Mouse (Mus musculus): ENCODE results near the gene Gm17349. TPM values are rescaled to one million over a fixed set of nuclear protein-coding genes. Genes with fewer than 3 reads are reported as not detected.

Gene Gm17349
- total and polyA plus RNA-seq, 2 experiments from 2014 or later: not detected

DNA sequence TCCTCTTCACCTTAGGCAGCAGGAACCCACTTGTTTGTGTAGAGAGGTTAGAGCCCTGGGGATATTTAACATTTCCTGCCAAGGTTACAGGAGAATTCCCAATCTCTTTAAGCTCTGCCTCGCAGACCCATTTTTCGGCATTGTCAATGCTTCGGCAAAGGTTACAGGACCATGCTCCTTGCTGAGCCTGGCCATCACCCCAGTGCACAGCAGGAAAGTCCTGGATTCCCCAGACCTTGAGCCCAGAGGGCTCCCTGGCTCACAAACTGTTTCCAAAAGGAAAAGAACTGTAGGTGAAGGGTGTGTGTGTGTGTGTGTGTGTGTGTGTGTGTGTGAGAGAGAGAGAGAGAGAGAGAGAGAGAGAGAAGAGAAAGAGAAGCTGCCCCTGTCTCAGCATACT lies 30.4 kb downstream of the Gm17349 start:
- Histone ChIP-seq H3K4me3 (ENCODE audit: low read depth, low read length) (peak overlapping the region; percentile 9; the same call in 1 of the 2 replicates), H3K27me3 (ENCODE audit: insufficient read depth, low read length) (no peaks in the 10 kb centered on the region), H3K4me2 (ENCODE audit: low read depth, low read length, poor library complexity, severe bottlenecking) (peak overlapping the region; percentile 44), H3K4me1 (ENCODE audit: insufficient read depth, low read length) (peaks cover 33% of the 10 kb centered on the region), H3K36me3 (ENCODE audit: insufficient read depth, low read length) (peaks cover 14% of the 10 kb centered on the region; the same call in 1 of the 2 replicates), H3K9ac (replicated peaks; ENCODE audit: low read length, poor library complexity, severe bottlenecking) (no peak overlapping the region), H3K27ac (ENCODE audit: low read depth, low read length) (no peak overlapping the region), H3K9me3 (ENCODE audit: low read length) (no peaks in the 10 kb centered on the region)
- WGBS: 78% methylated on average over 3 of the region's 3 CpGs
- ATAC-seq (ENCODE audit: low FRiP score) (no peak), DNase-seq (ENCODE audit: low spot score) (no peak)
- no peak for TF ChIP-seq CTCF (IDR thresholded peaks at IDR 0.05)

GRCm38 (mm10) chr15:99671783-99672182 lies 33.5 kb downstream of the Gm17349 start:
- H3K9me3 ChIP-seq (ENCODE audit: low read length): no peaks in the 10 kb centered on the region
- peaks cover 14% of the 10 kb centered on the region; the same call in 1 of the 2 replicates for H3K36me3 ChIP-seq (ENCODE audit: insufficient read depth, low read length)
- whole genome bisulfite sequencing: 62% methylated on average over 14 of the region's 14 CpGs
- ATAC-seq (ENCODE audit: low FRiP score): no peak
- H3K27ac ChIP-seq (ENCODE audit: low read depth, low read length): no peak overlapping the region
- TF ChIP-seq CTCF (IDR thresholded peaks at IDR 0.05): no peak
- peaks cover 28% of the 10 kb centered on the region for H3K4me1 ChIP-seq (ENCODE audit: insufficient read depth, low read length)
- H3K27me3 ChIP-seq (ENCODE audit: insufficient read depth, low read length): no peaks in the 10 kb centered on the region
- peak overlapping the region; percentile 83 for H3K4me2 ChIP-seq (ENCODE audit: low read depth, low read length, poor library complexity, severe bottlenecking)
- peak overlapping the region; percentile 79 for H3K4me3 ChIP-seq (ENCODE audit: low read depth, low read length)
- DNase-seq (ENCODE audit: low spot score): no peak
- peak overlapping the region; percentile 91; the same call in 1 of the 2 replicates for H3K9ac ChIP-seq (replicated peaks; ENCODE audit: low read length, poor library complexity, severe bottlenecking)

GRCm38 (mm10) chr15:99670964-99671670 lies 34.2 kb downstream of the Gm17349 start:
- Histone ChIP-seq H3K4me2 (ENCODE audit: low read depth, low read length, poor library complexity, severe bottlenecking) (peak overlapping the region; percentile 83), H3K9ac (replicated peaks; ENCODE audit: low read length, poor library complexity, severe bottlenecking) (peak overlapping the region; percentile 91), H3K36me3 (ENCODE audit: insufficient read depth, low read length) (peaks cover 14% of the 10 kb centered on the region; the same call in 1 of the 2 replicates), H3K27me3 (ENCODE audit: insufficient read depth, low read length) (no peaks in the 10 kb centered on the region), H3K9me3 (ENCODE audit: low read length) (no peaks in the 10 kb centered on the region), H3K27ac (ENCODE audit: low read depth, low read length) (peak overlapping the region; percentile 93), H3K4me3 (ENCODE audit: low read depth, low read length) (peak overlapping the region; percentile 79), H3K4me1 (ENCODE audit: insufficient read depth, low read length) (peaks cover 24% of the 10 kb centered on the region)
- no peak for TF ChIP-seq CTCF (IDR thresholded peaks at IDR 0.05)
- DNase-seq (ENCODE audit: low spot score): peak; percentile 55
- peak; percentile 24 for ATAC-seq (ENCODE audit: low FRiP score)
- 9% methylated on average over 14 of the region's 17 CpGs for WGBS

- H3K4me1 ChIP-seq (ENCODE audit: insufficient read depth, low read length): peaks cover 22% of the 10 kb centered on the region
- peaks cover 14% of the 10 kb centered on the region; the same call in 1 of the 2 replicates for H3K36me3 ChIP-seq (ENCODE audit: insufficient read depth, low read length)
- H3K9ac ChIP-seq (replicated peaks; ENCODE audit: low read length, poor library complexity, severe bottlenecking): peak within 1 kb of the TSS; percentile 91
- peak; percentile 69 for DNase-seq (ENCODE audit: low spot score)
- no peaks in the 10 kb centered on the region for H3K9me3 ChIP-seq (ENCODE audit: low read length)
- H3K4me3 ChIP-seq (ENCODE audit: low read depth, low read length): peak within 1 kb of the TSS; percentile 79
- ATAC-seq (ENCODE audit: low FRiP score): peak; percentile 79
- no peaks in the 10 kb centered on the region for H3K27me3 ChIP-seq (ENCODE audit: insufficient read depth, low read length)
- peak within 1 kb of the TSS; percentile 83 for H3K4me2 ChIP-seq (ENCODE audit: low read depth, low read length, poor library complexity, severe bottlenecking)
- peak; percentile 6; the same call in 1 of the 2 replicates for TF ChIP-seq CTCF (IDR thresholded peaks at IDR 0.05)
- H3K27ac ChIP-seq (ENCODE audit: low read depth, low read length): peak within 1 kb of the TSS; percentile 93
- 1% methylated on average over 42 of the region's 74 CpGs for WGBS
Measured at GRCm38 (mm10) chr15:99670154-99670821, 35.0 kb downstream of the Gm17349 start, which contains the start of gene Asic1. Gene Asic1 (plus strand): TSS chr15:99670368.

DNA sequence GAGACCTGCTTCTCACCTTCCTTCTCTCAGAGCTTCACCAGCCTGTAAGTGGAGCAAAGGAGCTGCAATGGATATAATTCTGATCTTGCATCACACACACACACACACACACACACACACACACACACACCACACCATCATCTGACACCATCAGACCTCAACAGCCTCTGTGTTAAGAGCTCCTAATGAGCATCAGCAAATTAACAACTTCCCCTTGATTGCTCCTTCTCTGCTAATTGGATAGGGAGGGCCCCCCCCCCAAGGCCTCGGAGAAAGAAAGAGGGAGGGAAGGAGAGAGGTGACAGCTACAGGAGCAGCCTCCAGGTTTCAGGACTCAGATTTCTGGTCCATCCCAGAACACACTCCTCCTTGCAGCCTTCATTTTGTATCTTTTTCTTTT lies 35.9 kb downstream of the Gm17349 start:
- peak overlapping the region; percentile 83 for H3K4me2 ChIP-seq (ENCODE audit: low read depth, low read length, poor library complexity, severe bottlenecking)
- H3K36me3 ChIP-seq (ENCODE audit: insufficient read depth, low read length): peaks cover 14% of the 10 kb centered on the region; the same call in 1 of the 2 replicates
- no peak for TF ChIP-seq CTCF (IDR thresholded peaks at IDR 0.05)
- H3K4me1 ChIP-seq (ENCODE audit: insufficient read depth, low read length): peaks cover 22% of the 10 kb centered on the region
- ATAC-seq (ENCODE audit: low FRiP score) (no peak), DNase-seq (ENCODE audit: low spot score) (no peak)
- peak overlapping the region; percentile 93 for H3K27ac ChIP-seq (ENCODE audit: low read depth, low read length)
- H3K9ac ChIP-seq (replicated peaks; ENCODE audit: low read length, poor library complexity, severe bottlenecking): peak overlapping the region; percentile 91; the same call in 1 of the 2 replicates
- 0% methylated on average over 1 of the region's 1 CpGs for WGBS
- no peaks in the 10 kb centered on the region for H3K27me3 ChIP-seq (ENCODE audit: insufficient read depth, low read length)
- peak overlapping the region; percentile 79; the same call in 1 of the 2 replicates for H3K4me3 ChIP-seq (ENCODE audit: low read depth, low read length)
- H3K9me3 ChIP-seq (ENCODE audit: low read length): no peaks in the 10 kb centered on the region

Data from midbrain, postnatal 0 days (tissue).